Mouse (Mus musculus): ENCODE results near the gene Rab11fip4. TPM values are rescaled to one million over a fixed set of nuclear protein-coding genes. Genes with fewer than 3 reads are reported as not detected.

Rab11fip4 gene
- total RNA-seq, 2 experiments from 2014 or later: 0.23 to 0.42 TPM

- ATAC-seq (replicated peaks; ENCODE audit: low FRiP score, poor library complexity, severe bottlenecking): no peak
Measured at GRCm38 (mm10) chr11:79646467-79647070, 55.6 kb downstream of the Rab11fip4 start.

- ATAC-seq (replicated peaks; ENCODE audit: low FRiP score, poor library complexity, severe bottlenecking): no peak
Measured at GRCm38 (mm10) chr11:79647071-79647501, 56.1 kb downstream of the Rab11fip4 start.

GRCm38 (mm10) chr11:79650359-79650835, 59.4 kb downstream of the Rab11fip4 start:
- ATAC-seq (replicated peaks; ENCODE audit: low FRiP score, poor library complexity, severe bottlenecking): no peak

- ATAC-seq (replicated peaks; ENCODE audit: low FRiP score, poor library complexity, severe bottlenecking): no peak
Measured at GRCm38 (mm10) chr11:79652257-79652656, 61.2 kb downstream of the Rab11fip4 start.

GRCm38 (mm10) chr11:79652921-79653575, 62.0 kb downstream of the Rab11fip4 start:
- no peak for ATAC-seq (replicated peaks; ENCODE audit: low FRiP score, poor library complexity, severe bottlenecking)

GRCm38 (mm10) chr11:79654407-79654831, 63.4 kb downstream of the Rab11fip4 start:
- ATAC-seq (replicated peaks; ENCODE audit: low FRiP score, poor library complexity, severe bottlenecking): no peak

- no peak for ATAC-seq (replicated peaks; ENCODE audit: low FRiP score, poor library complexity, severe bottlenecking)
Measured at GRCm38 (mm10) chr11:79655592-79655991, 64.6 kb downstream of the Rab11fip4 start.

GRCm38 (mm10) chr11:79656491-79656890, 65.5 kb downstream of the Rab11fip4 start:
- no peak for ATAC-seq (replicated peaks; ENCODE audit: low FRiP score, poor library complexity, severe bottlenecking)

GRCm38 (mm10) chr11:79657053-79657452, 66.0 kb downstream of the Rab11fip4 start:
- no peak for ATAC-seq (replicated peaks; ENCODE audit: low FRiP score, poor library complexity, severe bottlenecking)

- no peak for ATAC-seq (replicated peaks; ENCODE audit: low FRiP score, poor library complexity, severe bottlenecking)
Measured at GRCm38 (mm10) chr11:79658205-79658825, 67.3 kb downstream of the Rab11fip4 start.

GRCm38 (mm10) chr11:79660361-79661205, 69.6 kb downstream of the Rab11fip4 start:
- no peak; the same call in 1 of the 2 replicates for ATAC-seq (replicated peaks; ENCODE audit: low FRiP score, poor library complexity, severe bottlenecking)

GRCm38 (mm10) chr11:79661877-79662545, 71.0 kb downstream of the Rab11fip4 start:
- no peak for ATAC-seq (replicated peaks; ENCODE audit: low FRiP score, poor library complexity, severe bottlenecking)

GRCm38 (mm10) chr11:79663158-79663557, 72.1 kb downstream of the Rab11fip4 start:
- ATAC-seq (replicated peaks; ENCODE audit: low FRiP score, poor library complexity, severe bottlenecking): no peak

- ATAC-seq (replicated peaks; ENCODE audit: low FRiP score, poor library complexity, severe bottlenecking): no peak
Measured at GRCm38 (mm10) chr11:79663570-79663969, 72.6 kb downstream of the Rab11fip4 start.

- no peak for ATAC-seq (replicated peaks; ENCODE audit: low FRiP score, poor library complexity, severe bottlenecking)
Measured at GRCm38 (mm10) chr11:79666544-79666943, 75.5 kb downstream of the Rab11fip4 start.

- no peak for ATAC-seq (replicated peaks; ENCODE audit: low FRiP score, poor library complexity, severe bottlenecking)
Measured at GRCm38 (mm10) chr11:79669210-79669609, 78.2 kb downstream of the Rab11fip4 start.

GRCm38 (mm10) chr11:79669947-79670346, 78.9 kb downstream of the Rab11fip4 start:
- no peak for ATAC-seq (replicated peaks; ENCODE audit: low FRiP score, poor library complexity, severe bottlenecking)

GRCm38 (mm10) chr11:79670411-79670945, 79.5 kb downstream of the Rab11fip4 start:
- no peak for ATAC-seq (replicated peaks; ENCODE audit: low FRiP score, poor library complexity, severe bottlenecking)

GRCm38 (mm10) chr11:79671668-79672281, 80.8 kb downstream of the Rab11fip4 start:
- no peak for ATAC-seq (replicated peaks; ENCODE audit: low FRiP score, poor library complexity, severe bottlenecking)
